Comparison of ENCODE assay signal across 8 mouse cellular contexts in the genomic region with DNA sequence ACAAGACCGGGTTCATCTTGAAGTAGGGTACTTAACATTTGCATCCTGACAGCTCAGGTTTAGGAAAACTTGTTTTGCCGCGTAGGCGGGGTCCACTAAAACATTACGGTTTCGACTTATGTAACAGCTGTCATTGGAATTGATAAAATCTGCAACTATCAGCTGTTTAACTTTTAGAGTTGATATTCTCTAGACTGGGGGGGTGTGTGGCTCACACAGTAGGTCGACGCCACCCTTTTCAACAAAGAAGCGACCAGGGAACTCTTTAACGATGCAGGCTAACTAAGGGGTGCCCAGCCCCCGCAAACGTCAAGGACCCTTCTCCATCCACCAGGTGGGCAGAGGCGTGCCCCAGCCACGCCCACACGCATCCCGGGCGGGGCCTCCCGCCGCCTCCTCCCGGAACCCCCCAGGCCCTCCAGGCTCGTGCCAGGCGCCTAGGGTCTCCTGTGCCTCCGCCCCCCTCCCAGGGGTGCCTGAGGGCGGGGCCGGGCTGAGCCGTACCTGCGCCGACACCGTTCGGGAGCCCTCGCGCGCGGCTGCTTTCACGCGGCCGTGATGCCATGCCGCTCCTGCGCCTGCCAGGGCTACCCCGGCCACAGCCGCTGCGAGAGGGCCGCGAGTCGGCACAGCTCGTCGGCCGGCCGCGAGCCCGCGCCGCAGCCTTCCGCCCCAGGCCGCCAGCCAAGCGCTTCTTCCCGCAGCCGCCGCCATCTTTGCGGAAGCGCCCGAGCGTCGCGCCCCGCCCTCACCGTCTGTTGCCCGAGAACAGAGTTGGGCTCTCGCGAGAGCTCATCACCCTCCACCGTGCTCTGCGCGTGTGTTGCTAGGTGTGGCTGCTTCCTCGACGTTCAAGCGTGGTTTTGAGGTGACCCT. TPM values are rescaled to one million over a fixed set of nuclear protein-coding genes. Genes with fewer than 3 reads are reported as not detected.
A peak's percentile ranks its signal among the peaks of the same experiment; 100 is the strongest.
DNase-seq lines count a peak whose midpoint lies in the region; ATAC-seq lines count a peak whose summit lies in the region.

A gene (minus strand): TSS at position 737 of the 876 bp plus-strand sequence.

- H3K4me3 ChIP-seq in hindbrain, embryonic 14.5 days (replicated peaks; ENCODE audit: low read length), result peak within 1 kb of the TSS; percentile 86

- DNase-seq in R1 (ENCODE audit: low read depth, low spot score), result peak; percentile 89
- peak; percentile 84 to 92 for DNase-seq in cerebellum, postnatal 25 days
- DNase-seq in frontal cortex, postnatal 25 days (ENCODE audit: low spot score in 2 of 2), result peak; percentile 66
- DNase-seq in hindbrain, embryonic 14.5 days (ENCODE audit: low spot score), result peak; percentile 93
- peak; percentile 75 to 78 for DNase-seq in layer of hippocampus, postnatal 36 days
- peak; percentile 88 to 90 for DNase-seq in lung, postnatal 4 days
- DNase-seq in retina, postnatal 7 days (ENCODE audit: low read depth, low spot score), result peak; percentile 83
- peak; percentile 60 for DNase-seq in urinary bladder, adult 2 months (ENCODE audit: low spot score)

- ATAC-seq in hindbrain, embryonic 14.5 days (ENCODE audit: low FRiP score), result peak; percentile 99

- peak within 1 kb of the TSS; percentile 73 for H3K4me2 ChIP-seq in hindbrain, embryonic 14.5 days (replicated peaks)

- H3K9me3 ChIP-seq in hindbrain, embryonic 14.5 days (ENCODE audit: control insufficient read depth, low read length), result no peaks in the 10 kb centered on the region

- H3K27me3 ChIP-seq in hindbrain, embryonic 14.5 days (ENCODE audit: control insufficient read depth, insufficient read depth, low read length), result no peaks in the 10 kb centered on the region

- peak within 1 kb of the TSS; percentile 96 for H3K9ac ChIP-seq in hindbrain, embryonic 14.5 days

- H3K4me1 ChIP-seq in hindbrain, embryonic 14.5 days (replicated peaks; ENCODE audit: control insufficient read depth, insufficient read depth, low read length), result peaks cover 11% of the 10 kb centered on the region

- no peaks in the 10 kb centered on the region for H3K36me3 ChIP-seq in hindbrain, embryonic 14.5 days (replicated peaks; ENCODE audit: control insufficient read depth, insufficient read depth)

- 3% methylated on average over 75 of the region's 76 CpGs for WGBS in hindbrain, embryonic 14.5 days

- H3K27ac ChIP-seq in hindbrain, embryonic 14.5 days, result peak within 1 kb of the TSS; percentile 88

RNA-seq across cellular contexts. Expression of the gene that starts here (rescaled TPM):
- 46.0 and 52.1 TPM in 2 replicates for polyA plus RNA-seq in hindbrain, embryonic 14.5 days (2014; fragmentation: Nextera tagmentation; extraction: Ambion mirVana)
- total RNA-seq in layer of hippocampus, postnatal 36 days (2021), result 10 to 100 TPM; 20.3 to 21.1 TPM
- 35.2 and 43.4 TPM in 2 replicates for polyA plus RNA-seq in urinary bladder, adult 2 months (2012; rRNA removed)

Comparison
In these comparisons a context has a peak if more than half of its experiments do, and no peak if none do; other contexts are left out.
1. Peak in every context shown above with its lines: DNase-seq, ATAC-seq, H3K4me3 ChIP-seq and H3K27ac ChIP-seq.